Mouse (Mus musculus) lung, adult 2 months (tissue): ENCODE measurements around the gene Osm. TPM values are rescaled to one million over a fixed set of nuclear protein-coding genes. Genes with fewer than 3 reads are reported as not detected.

Experiments
- DNase-seq: peaks from one replicate; pipeline ENCODE4 v3.0.0; 2022
- H3K4me1 ChIP-seq: fragments of 200-500 bp; 2 replicates; pipeline ENCODE4 v1.6.1; 2011; ENCODE audit warnings: low read length; ENCODE audit not compliant: control insufficient read depth, insufficient read depth
- H3K4me3 ChIP-seq: fragments of 200-500 bp; replicated peaks from 2 replicates; pipeline ENCODE3; 2011; ENCODE audit warnings: low read depth, mild to moderate bottlenecking, control low read depth, low read length; ENCODE audit errors: extremely low read depth
- CTCF ChIP-seq: fragments of 200-500 bp; IDR thresholded peaks from 2 replicates; pipeline ENCODE4 v1.5.1; 2011; ENCODE audit warnings: mild to moderate bottlenecking, low read length, control low read depth; ENCODE audit not compliant: insufficient read depth
- POLR2A ChIP-seq: fragments of 200-500 bp; IDR thresholded peaks from 2 replicates; pipeline ENCODE4 v1.6.1; 2011; ENCODE audit warnings: low read depth, mild to moderate bottlenecking, control low read depth, low read length, borderline replicate concordance; ENCODE audit errors: extremely low read depth
- WGBS: fragments of 180-500 bp; shearing (Covaris S2); methylation state at CpG from one replicate; pipeline ENCODE4 v1.1.7; 2018; 5-methylcytosine and 5-hydroxymethylcytosine counted together
- polyA plus RNA-seq: library from polyadenylated mRNA; depleted of rRNA; stranded (reverse); fragments of >200 nt; gene quantifications from 2 replicates; pipeline ENCODE4 v1.2.3, GENCODE M21; 2012; rRNA removed

The Osm gene
- 1.0 and 1.3 TPM in 2 replicates for polyA plus RNA-seq

DNA sequence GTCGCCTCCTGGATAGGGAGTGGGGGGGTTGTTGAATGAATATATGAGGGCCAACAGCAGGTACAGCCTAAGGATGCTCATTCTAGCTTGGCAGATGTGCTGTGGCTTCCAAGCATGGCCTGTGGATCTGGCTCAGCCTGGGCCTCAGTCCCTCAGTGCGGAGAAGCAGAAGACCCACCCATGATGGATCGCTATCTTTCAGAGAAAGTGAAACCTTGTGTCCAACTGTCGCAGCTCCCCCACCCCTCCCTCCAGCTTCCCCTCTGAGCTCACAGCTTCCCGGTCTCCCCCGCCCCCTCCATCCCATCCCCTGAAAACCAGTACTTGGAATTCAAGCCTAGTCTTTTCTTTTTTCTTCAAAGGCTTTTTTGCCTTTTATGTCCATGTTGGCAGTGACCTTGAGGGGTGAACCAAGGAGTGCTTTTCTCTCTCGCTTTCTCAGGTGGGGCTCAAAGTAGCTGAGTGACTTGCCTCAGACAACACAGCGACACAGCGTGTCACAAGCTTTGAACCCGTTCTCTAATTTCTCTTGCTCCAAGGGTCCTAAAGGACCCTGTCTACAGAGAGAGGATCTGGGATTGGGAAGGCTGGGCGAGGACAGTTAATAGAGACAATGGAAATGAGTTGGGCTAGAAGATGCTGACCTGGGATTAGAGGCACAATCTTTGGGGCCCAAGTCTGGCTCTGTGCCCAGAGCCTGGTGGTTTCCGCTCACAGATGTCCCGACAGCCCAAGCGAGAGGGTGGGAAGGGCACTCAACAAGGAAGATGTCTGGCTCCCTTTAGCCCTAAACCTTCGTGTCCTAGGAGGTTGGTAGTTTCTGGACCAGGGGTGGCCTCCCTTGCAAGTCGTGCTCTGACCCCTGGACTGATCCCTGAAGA lies at the start of gene Osm:
Gene Osm, plus strand, starts transcription at position 756 of the 881 bp plus-strand sequence.
- no peak for DNase-seq
- Histone ChIP-seq H3K4me1 (no peaks in the 10 kb centered on the region), H3K4me3 (peak within 1 kb of the TSS; percentile 9)
- WGBS: 52% methylated on average over 16 of the region's 16 CpGs
- TF ChIP-seq POLR2A (no peak), CTCF (no peak)

DNA sequence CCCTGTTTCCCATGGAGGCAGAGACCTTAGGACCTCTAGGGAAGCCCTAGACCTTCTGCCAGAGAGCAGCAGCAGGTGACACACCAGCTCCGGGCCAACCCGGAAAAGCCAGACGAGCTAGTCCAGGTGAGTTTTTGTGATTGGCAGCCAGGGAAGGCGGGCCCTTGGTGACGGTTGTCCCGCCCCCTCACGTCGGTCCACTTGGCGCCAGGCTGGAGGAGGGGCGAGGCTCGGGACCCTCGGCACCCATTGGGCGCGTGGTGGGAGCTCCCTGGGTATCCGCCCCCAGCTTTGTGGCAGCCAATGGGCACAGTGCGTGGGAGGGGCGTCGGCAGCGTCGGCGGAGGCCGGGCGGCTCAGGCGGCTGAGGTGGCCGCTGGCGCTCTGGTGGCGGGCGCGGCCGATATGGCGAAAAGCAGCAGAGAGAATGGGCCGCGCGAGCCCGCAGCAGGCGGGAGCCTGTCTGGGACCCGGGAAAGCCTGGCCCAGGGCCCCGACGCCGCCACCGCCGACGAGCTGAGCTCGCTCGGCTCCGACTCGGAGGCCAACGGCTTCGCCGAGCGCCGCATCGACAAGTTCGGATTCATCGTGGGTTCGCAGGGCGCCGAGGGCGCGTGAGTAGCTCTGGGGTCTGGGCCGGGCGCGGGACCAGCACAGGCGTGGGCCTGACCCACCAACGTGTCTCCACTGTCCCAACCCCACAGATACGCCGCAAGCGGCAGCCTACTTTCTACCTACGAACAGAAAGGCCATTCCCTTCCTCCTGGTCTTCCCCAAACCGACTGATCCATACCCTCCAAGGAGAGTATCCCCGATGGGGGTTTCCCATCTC lies 49.5 kb upstream of the Osm start, which contains the start of gene Tbc1d10a:
Gene Tbc1d10a, plus strand, starts transcription at position 304 of the 832 bp plus-strand sequence.
- peak; percentile 77 for TF ChIP-seq POLR2A
- TF ChIP-seq CTCF: no peak
- Histone ChIP-seq H3K4me3 (peak within 1 kb of the TSS; percentile 86), H3K4me1 (peaks cover 20% of the 10 kb centered on the region)
- peak; percentile 98 for DNase-seq
- WGBS: under 1% methylated on average over 70 of the region's 71 CpGs

DNA sequence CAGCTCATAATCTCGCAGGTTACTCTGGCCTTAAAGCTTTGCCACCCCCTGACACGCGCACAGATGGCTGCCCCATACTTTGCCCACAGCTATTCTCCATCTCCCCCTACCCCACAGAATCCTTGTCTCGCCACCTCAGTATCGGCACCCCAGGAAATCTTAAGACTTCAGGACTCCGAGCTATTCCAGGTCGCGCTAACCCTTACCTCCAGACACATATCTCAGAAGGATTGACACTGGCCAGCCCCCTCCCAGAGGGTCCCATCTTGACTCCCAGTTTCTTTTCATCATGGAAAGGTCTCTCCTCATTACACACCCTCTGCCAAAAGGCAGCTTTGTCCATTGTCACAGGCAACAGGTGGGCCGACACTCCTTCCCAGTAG lies 48.9 kb upstream of the Osm start:
- Histone ChIP-seq H3K4me1 (peaks cover 21% of the 10 kb centered on the region), H3K4me3 (peak overlapping the region; percentile 73)
- TF ChIP-seq POLR2A (no peak), CTCF (no peak)
- WGBS: 13% methylated on average over 9 of the region's 9 CpGs
- DNase-seq: no peak

DNA sequence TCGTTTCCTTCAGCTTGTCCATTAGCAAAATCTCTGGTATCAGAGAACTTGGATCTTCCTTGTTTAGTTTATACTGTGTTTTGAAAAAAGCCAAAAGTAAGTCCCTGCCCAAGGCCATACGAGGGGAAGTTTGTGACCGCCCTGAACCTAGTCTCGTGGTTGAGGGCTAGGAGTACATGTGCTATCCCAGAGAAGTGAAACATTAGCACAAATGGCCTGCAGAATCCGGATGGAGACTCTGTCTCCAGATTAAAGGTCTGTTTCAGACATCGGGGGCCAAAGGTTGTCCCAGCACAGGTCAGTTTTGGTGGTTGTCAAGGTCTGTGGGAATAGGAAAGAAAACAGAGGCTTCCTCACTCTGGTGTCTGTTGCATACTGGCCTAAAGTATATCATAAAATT lies 47.0 kb upstream of the Osm start:
- no peak for DNase-seq
- 62% methylated on average over 6 of the region's 6 CpGs for WGBS
- peaks cover 20% of the 10 kb centered on the region for H3K4me1 ChIP-seq

DNA sequence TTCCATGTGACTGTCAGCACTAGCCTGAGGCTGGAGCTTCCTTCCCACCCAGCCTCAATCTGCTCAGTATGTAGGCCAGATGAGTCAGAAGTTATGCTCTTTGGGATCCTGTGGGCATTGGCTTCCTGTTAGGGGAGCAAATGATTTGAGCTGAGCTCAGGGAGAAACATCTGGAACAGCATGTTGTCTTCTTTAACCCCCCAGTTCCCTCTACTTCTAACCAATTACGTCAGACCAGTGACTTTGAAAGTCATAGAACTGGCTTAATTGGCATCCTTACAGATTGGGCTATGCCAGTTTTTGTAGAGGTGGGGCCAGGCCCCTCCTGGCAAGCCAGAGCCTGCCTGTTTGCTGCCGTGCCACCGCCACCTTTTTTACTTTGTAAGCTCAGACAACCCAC lies 45.5 kb upstream of the Osm start:
- TF ChIP-seq POLR2A (no peak), CTCF (no peak)
- 51% methylated on average over 3 of the region's 3 CpGs for WGBS
- H3K4me3 ChIP-seq: no peak overlapping the region
- DNase-seq: no peak
- peaks cover 28% of the 10 kb centered on the region for H3K4me1 ChIP-seq

More for the DNA sequence above, 47.0 kb upstream of the Osm start:
- H3K4me3 ChIP-seq: no peak overlapping the region
- TF ChIP-seq POLR2A (no peak), CTCF (no peak)

DNA sequence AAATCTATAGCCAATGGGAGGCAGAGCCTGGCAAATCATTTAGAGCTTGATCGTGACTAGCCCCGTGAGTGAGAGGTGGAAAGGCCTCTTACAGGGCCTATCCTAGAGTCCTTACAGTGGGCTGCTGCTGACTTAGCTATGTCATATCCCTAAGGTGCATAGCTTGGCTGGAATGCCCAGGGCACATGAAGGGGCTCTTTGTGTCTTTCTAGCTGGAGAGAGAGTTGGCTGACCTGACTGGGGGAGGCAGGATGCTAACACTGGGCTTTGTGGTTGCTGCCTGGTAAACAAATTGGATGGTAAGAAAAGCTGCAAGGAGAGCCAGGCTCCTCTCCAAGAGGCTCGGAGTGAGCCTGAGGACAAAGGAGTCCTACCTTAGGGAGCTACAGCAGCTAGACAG lies 43.5 kb upstream of the Osm start:
- TF ChIP-seq CTCF (no peak), POLR2A (no peak)
- H3K4me1 ChIP-seq: peaks cover 40% of the 10 kb centered on the region
- no peak overlapping the region for H3K4me3 ChIP-seq
- DNase-seq: no peak
- WGBS: 70% methylated on average over 3 of the region's 3 CpGs

DNA sequence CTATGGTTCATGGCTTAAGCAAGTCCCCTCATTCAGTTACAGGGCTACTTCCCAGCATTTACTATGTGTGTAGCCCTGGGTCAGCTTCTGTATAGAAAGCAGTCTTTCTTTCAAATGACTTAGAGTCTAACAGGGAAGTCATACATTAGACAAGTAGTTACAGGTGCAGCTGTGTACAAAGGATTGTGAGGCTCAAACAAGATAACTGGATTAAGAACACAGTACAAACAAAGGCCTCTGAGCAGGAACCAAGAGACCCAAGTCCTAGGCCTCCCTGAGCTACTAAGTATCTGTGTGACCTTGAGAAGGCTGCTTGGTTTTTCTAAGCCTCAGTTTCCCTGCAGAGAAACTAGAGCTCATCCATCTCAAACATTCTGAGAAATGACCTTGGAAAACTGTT lies 42.8 kb upstream of the Osm start:
- Histone ChIP-seq H3K4me3 (no peak overlapping the region), H3K4me1 (peaks cover 40% of the 10 kb centered on the region)
- TF ChIP-seq POLR2A (no peak), CTCF (no peak)
- DNase-seq: no peak

DNA sequence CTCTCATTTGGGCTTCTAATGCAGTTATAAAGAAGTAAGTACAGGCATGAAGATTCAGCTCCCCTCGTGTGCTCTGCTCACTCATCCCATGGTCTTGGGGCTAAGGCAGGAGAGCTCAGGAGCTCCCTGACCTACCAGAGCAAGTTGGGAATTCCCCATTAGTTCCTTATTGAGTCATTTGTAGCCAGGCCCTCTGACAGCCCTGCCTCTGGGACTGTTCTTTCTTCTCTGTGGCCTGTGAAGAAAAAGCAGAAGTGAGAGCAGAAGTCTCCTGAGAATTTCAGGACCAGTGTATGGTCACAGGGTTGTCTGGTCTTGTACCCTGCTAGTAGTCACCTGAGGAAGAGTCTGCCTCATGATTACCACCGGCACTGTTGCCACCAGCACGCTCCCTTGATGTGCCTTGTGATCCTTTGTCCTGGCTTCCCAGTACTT lies 40.6 kb upstream of the Osm start:
- peaks cover 34% of the 10 kb centered on the region for H3K4me1 ChIP-seq
- WGBS: 71% methylated on average over 3 of the region's 3 CpGs
- no peak overlapping the region for H3K4me3 ChIP-seq
- TF ChIP-seq CTCF (no peak), POLR2A (no peak)
- DNase-seq: no peak

DNA sequence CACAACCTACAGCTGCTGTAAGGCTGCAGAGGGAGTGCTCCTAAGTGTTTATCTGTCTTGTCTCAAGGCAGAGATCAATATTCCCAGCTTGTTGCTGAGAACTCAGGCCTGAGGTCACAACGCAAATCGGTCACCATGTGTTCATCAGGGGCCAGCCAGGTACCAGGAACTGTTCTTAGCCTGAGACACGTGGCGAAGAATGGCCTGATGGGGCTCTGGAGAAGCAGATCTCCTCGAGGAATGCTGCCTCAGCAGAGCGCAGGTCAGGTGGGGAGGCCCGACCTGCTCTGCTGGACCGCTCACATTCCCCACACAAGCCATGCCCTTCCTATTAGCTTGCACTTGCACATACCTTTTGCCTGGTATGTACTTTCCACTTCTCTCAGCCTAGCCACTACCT lies 39.6 kb upstream of the Osm start:
- no peak for DNase-seq
- TF ChIP-seq POLR2A (no peak), CTCF (no peak)
- 67% methylated on average over 8 of the region's 8 CpGs for WGBS
- Histone ChIP-seq H3K4me1 (peaks cover 32% of the 10 kb centered on the region), H3K4me3 (no peak overlapping the region)
